Mouse (Mus musculus): ENCODE data around the gene P2rx5. TPM values are rescaled to one million over a fixed set of nuclear protein-coding genes. Genes with fewer than 3 reads are reported as not detected.

P2rx5 gene
- total RNA-seq, 2 experiments from 2014 or later, result not detected

- ATAC-seq (replicated peaks; ENCODE audit: low FRiP score, poor library complexity, severe bottlenecking), result peak; percentile 69
Observed at GRCm38 (mm10) chr11:73169231-73169630, 9.0 kb downstream of the P2rx5 start.

GRCm38 (mm10) chr11:73172186-73172585 is 12.0 kb downstream of the P2rx5 start:
- no peak for ATAC-seq (replicated peaks; ENCODE audit: low FRiP score, poor library complexity, severe bottlenecking)

- ATAC-seq (replicated peaks; ENCODE audit: low FRiP score, poor library complexity, severe bottlenecking), result no peak
Observed at GRCm38 (mm10) chr11:73175612-73176011, 15.4 kb downstream of the P2rx5 start.

GRCm38 (mm10) chr11:73176186-73176585 is 16.0 kb downstream of the P2rx5 start:
- no peak for ATAC-seq (replicated peaks; ENCODE audit: low FRiP score, poor library complexity, severe bottlenecking)

GRCm38 (mm10) chr11:73176608-73177508 is 16.6 kb downstream of the P2rx5 start, which contains the start of the genes Emc6 and Tax1bp3:
Emc6 (minus strand) TSS chr11:73177037.
Tax1bp3 (plus strand) TSS chr11:73177083.
- ATAC-seq (replicated peaks; ENCODE audit: low FRiP score, poor library complexity, severe bottlenecking), result peak; percentile 95

GRCm38 (mm10) chr11:73177509-73177875 is 17.3 kb downstream of the P2rx5 start:
- ATAC-seq (replicated peaks; ENCODE audit: low FRiP score, poor library complexity, severe bottlenecking), result peak; percentile 48

- ATAC-seq (replicated peaks; ENCODE audit: low FRiP score, poor library complexity, severe bottlenecking), result no peak
Observed at GRCm38 (mm10) chr11:73177895-73178294, 17.7 kb downstream of the P2rx5 start.

- no peak for ATAC-seq (replicated peaks; ENCODE audit: low FRiP score, poor library complexity, severe bottlenecking)
Observed at GRCm38 (mm10) chr11:73185872-73186615, 25.8 kb downstream of the P2rx5 start.

GRCm38 (mm10) chr11:73187231-73187630 is 27.0 kb downstream of the P2rx5 start:
- no peak for ATAC-seq (replicated peaks; ENCODE audit: low FRiP score, poor library complexity, severe bottlenecking)

- no peak for ATAC-seq (replicated peaks; ENCODE audit: low FRiP score, poor library complexity, severe bottlenecking)
Observed at GRCm38 (mm10) chr11:73193047-73193446, 32.8 kb downstream of the P2rx5 start.

- no peak for ATAC-seq (replicated peaks; ENCODE audit: low FRiP score, poor library complexity, severe bottlenecking)
Observed at GRCm38 (mm10) chr11:73194444-73194843, 34.2 kb downstream of the P2rx5 start.

- no peak for ATAC-seq (replicated peaks; ENCODE audit: low FRiP score, poor library complexity, severe bottlenecking)
Observed at GRCm38 (mm10) chr11:73198190-73198589, 38.0 kb downstream of the P2rx5 start.

GRCm38 (mm10) chr11:73198603-73199229 is 38.5 kb downstream of the P2rx5 start, which contains the start of gene Ctns:
Ctns (minus strand) TSS chr11:73199042.
- ATAC-seq (replicated peaks; ENCODE audit: low FRiP score, poor library complexity, severe bottlenecking), result peak; percentile 93

GRCm38 (mm10) chr11:73199230-73199712 is 39.0 kb downstream of the P2rx5 start, which contains the start of gene Shpk:
Shpk (plus strand) TSS chr11:73199460.
- peak; percentile 96 for ATAC-seq (replicated peaks; ENCODE audit: low FRiP score, poor library complexity, severe bottlenecking)

- ATAC-seq (replicated peaks; ENCODE audit: low FRiP score, poor library complexity, severe bottlenecking), result no peak
Observed at GRCm38 (mm10) chr11:73199879-73200278, 39.7 kb downstream of the P2rx5 start.

- ATAC-seq (replicated peaks; ENCODE audit: low FRiP score, poor library complexity, severe bottlenecking), result no peak
Observed at GRCm38 (mm10) chr11:73201021-73201420, 40.8 kb downstream of the P2rx5 start.

- no peak for ATAC-seq (replicated peaks; ENCODE audit: low FRiP score, poor library complexity, severe bottlenecking)
Observed at GRCm38 (mm10) chr11:73201597-73201996, 41.4 kb downstream of the P2rx5 start.

GRCm38 (mm10) chr11:73203895-73204294 is 43.7 kb downstream of the P2rx5 start:
- ATAC-seq (replicated peaks; ENCODE audit: low FRiP score, poor library complexity, severe bottlenecking), result no peak

- ATAC-seq (replicated peaks; ENCODE audit: low FRiP score, poor library complexity, severe bottlenecking), result no peak
Observed at GRCm38 (mm10) chr11:73205194-73205593, 45.0 kb downstream of the P2rx5 start.

GRCm38 (mm10) chr11:73207621-73208020 is 47.4 kb downstream of the P2rx5 start:
- no peak; the same call in 1 of the 2 replicates for ATAC-seq (replicated peaks; ENCODE audit: low FRiP score, poor library complexity, severe bottlenecking)

Measured in erythroid progenitor cell, adult 5-6 weeks (primary cell).